Mouse (Mus musculus): Measurements from ENCODE around the gene Ppm1n. TPM values are rescaled to one million over a fixed set of nuclear protein-coding genes. Genes with fewer than 3 reads are reported as not detected.

Gene Ppm1n
- polyA plus RNA-seq, 1 experiment from 2014 or later: not detected

- Histone ChIP-seq H3K9ac (no peak overlapping the region), H3K4me3 (no peak overlapping the region), H3K4me2 (no peak overlapping the region), H3K36me3 (no peaks in the 10 kb centered on the region), H3K27ac (no peak overlapping the region), H3K9me3 (no peaks in the 10 kb centered on the region), H3K4me1 (peaks cover 18% of the 10 kb centered on the region), H3K27me3 (no peaks in the 10 kb centered on the region)
- 81% methylated on average over 2 of the region's 2 CpGs for WGBS
- ATAC-seq (ENCODE audit: borderline replicate concordance, extremely low read depth, low FRiP score, low TSS enrichment): no peak
Observed at GRCm38 (mm10) chr7:19236411-19236810, 43.5 kb downstream of the Ppm1n start.

DNA sequence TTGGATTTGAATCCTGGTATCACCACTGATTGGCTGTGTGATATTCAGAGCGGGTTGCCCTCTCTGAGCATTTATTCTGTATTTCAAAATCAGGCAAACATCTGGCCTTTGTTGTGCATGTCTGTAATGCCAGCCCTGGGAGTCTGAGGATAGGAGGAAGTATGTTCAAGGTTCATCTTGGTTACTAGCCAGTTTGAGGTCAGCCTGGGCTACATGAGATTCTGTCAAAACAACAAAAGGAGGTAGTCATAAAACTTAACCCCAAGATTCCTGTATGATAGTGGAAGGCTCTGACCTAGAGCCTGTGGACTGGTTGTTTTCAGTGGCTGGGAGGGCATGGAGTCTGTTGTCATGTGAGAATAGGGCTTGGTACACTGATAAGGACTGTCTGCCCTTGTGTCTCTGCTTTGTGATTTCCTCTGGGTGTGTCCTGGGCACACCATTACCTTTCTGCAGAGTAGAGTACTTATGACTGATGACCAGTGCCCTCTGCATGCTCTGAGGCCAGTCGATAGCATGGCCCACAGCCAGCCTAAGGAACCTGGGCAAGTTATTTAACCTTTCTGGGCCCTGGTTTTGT, 44.7 kb downstream of the Ppm1n start:
- WGBS: 82% methylated on average over 2 of the region's 2 CpGs
- no peak for ATAC-seq (ENCODE audit: borderline replicate concordance, extremely low read depth, low FRiP score, low TSS enrichment)
- no peak overlapping the region for H3K9ac ChIP-seq
- no peaks in the 10 kb centered on the region for H3K36me3 ChIP-seq
- H3K4me2 ChIP-seq: no peak overlapping the region
- no peak overlapping the region for H3K4me3 ChIP-seq
- H3K27ac ChIP-seq: no peak overlapping the region
- H3K9me3 ChIP-seq: no peaks in the 10 kb centered on the region
- H3K4me1 ChIP-seq: peaks cover 21% of the 10 kb centered on the region
- no peaks in the 10 kb centered on the region for H3K27me3 ChIP-seq

GRCm38 (mm10) chr7:19234652-19235051, 45.2 kb downstream of the Ppm1n start:
- Histone ChIP-seq H3K27ac (no peak overlapping the region), H3K4me3 (no peak overlapping the region)
- 70% methylated on average over 5 of the region's 5 CpGs for WGBS

DNA sequence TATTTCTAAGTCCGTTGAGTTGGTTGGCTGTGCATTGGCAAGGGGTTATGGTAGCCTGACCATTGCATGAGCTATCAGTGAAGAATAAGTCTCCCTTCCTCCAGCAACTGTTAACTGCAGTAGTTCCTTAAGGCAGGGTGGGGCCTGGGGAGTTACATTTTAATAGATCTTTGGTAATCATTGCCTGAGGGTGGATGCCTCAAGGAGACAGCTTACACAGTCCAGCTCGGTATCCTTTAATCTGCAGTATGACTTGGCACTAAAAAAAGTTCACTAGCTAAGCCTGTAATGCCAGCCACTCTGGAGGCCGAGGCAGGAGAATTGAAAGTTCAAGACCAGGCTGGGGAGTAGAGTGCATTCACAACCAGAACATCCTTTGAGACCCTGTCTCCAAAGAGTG, 48.0 kb downstream of the Ppm1n start:
- H3K27ac ChIP-seq: no peak overlapping the region
- ATAC-seq (ENCODE audit: borderline replicate concordance, extremely low read depth, low FRiP score, low TSS enrichment): no peak

More at GRCm38 (mm10) chr7:19234652-19235051, 45.2 kb downstream of the Ppm1n start:
- H3K4me1 ChIP-seq: peaks cover 26% of the 10 kb centered on the region
- no peaks in the 10 kb centered on the region for H3K27me3 ChIP-seq
- H3K9me3 ChIP-seq: no peaks in the 10 kb centered on the region
- H3K4me2 ChIP-seq: no peak overlapping the region
- H3K9ac ChIP-seq: no peak overlapping the region
- no peak; the same call in 1 of the 2 replicates for ATAC-seq (ENCODE audit: borderline replicate concordance, extremely low read depth, low FRiP score, low TSS enrichment)
- H3K36me3 ChIP-seq: no peaks in the 10 kb centered on the region

DNA sequence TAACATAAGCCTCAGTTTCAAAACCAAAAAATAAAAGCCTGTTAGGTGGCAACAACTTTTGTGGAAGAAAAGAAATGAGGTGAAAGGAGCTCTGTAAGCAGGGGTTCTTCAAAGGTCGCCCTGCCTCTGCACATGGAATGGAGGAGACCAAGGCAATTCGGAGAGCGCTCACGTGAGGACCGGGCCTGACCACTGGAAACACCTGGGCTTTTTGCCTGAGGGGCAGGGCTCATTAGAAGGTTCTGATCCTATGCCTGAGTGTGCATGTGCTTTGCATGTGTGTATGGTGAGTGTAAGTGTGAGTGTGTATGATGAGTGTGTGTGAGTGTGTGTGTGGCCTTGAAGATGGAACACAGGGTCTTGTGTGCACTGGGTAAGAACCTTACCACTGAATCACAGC, 49.0 kb downstream of the Ppm1n start:
- Histone ChIP-seq H3K9ac (no peak overlapping the region), H3K4me2 (no peak overlapping the region), H3K4me1 (peaks cover 22% of the 10 kb centered on the region), H3K27me3 (no peaks in the 10 kb centered on the region), H3K36me3 (no peaks in the 10 kb centered on the region), H3K27ac (no peak overlapping the region), H3K9me3 (no peaks in the 10 kb centered on the region), H3K4me3 (no peak overlapping the region)
- WGBS: 97% methylated on average over 5 of the region's 5 CpGs
- no peak for ATAC-seq (ENCODE audit: borderline replicate concordance, extremely low read depth, low FRiP score, low TSS enrichment)

More for the DNA sequence above, 48.0 kb downstream of the Ppm1n start:
- no peak overlapping the region for H3K4me2 ChIP-seq
- whole genome bisulfite sequencing: 80% methylated on average over 3 of the region's 3 CpGs
- H3K4me1 ChIP-seq: peaks cover 29% of the 10 kb centered on the region
- no peaks in the 10 kb centered on the region for H3K36me3 ChIP-seq
- no peaks in the 10 kb centered on the region for H3K9me3 ChIP-seq
- H3K4me3 ChIP-seq: no peak overlapping the region
- no peak overlapping the region for H3K9ac ChIP-seq
- H3K27me3 ChIP-seq: no peaks in the 10 kb centered on the region

GRCm38 (mm10) chr7:19230041-19230580, 49.8 kb downstream of the Ppm1n start:
- no peak overlapping the region for H3K4me2 ChIP-seq
- no peak for ATAC-seq (ENCODE audit: borderline replicate concordance, extremely low read depth, low FRiP score, low TSS enrichment)

DNA sequence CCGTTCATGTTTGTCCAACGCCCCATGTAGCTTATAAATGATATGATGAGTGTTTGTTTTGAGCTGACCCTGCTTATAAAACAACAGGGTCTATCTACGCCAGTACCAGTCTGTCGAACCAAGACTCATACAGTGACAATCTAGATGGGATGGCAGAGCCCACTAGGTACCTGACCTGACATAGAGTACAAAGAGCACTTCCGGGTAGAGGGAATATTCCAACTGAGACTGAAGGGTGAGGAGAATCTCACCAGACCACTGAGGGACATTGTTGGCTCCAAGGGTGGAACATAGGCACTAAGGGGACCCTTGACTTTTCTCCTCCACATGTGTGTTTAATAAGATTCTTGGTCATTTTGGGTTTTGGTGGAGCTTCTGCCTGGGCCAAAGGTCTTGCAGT, 50.5 kb downstream of the Ppm1n start:
- peak overlapping the region; percentile 66 for H3K4me3 ChIP-seq
- peak overlapping the region; percentile 78 for H3K4me2 ChIP-seq
- H3K27me3 ChIP-seq: no peaks in the 10 kb centered on the region
- H3K4me1 ChIP-seq: peaks cover 20% of the 10 kb centered on the region
- H3K27ac ChIP-seq: 0 out of 2 replicates have a peak overlapping the region, but pooled peaks have one; percentile 68
- H3K9ac ChIP-seq: peak overlapping the region; percentile 60
- H3K9me3 ChIP-seq: no peaks in the 10 kb centered on the region
- H3K36me3 ChIP-seq: no peaks in the 10 kb centered on the region
- ATAC-seq (ENCODE audit: borderline replicate concordance, extremely low read depth, low FRiP score, low TSS enrichment): no peak
- WGBS: 29% methylated on average over 5 of the region's 5 CpGs

More at GRCm38 (mm10) chr7:19230041-19230580, 49.8 kb downstream of the Ppm1n start:
- no peaks in the 10 kb centered on the region for H3K27me3 ChIP-seq
- WGBS: 75% methylated on average over 2 of the region's 2 CpGs
- no peaks in the 10 kb centered on the region for H3K9me3 ChIP-seq
- H3K4me1 ChIP-seq: peaks cover 20% of the 10 kb centered on the region
- H3K4me3 ChIP-seq: no peak overlapping the region
- H3K36me3 ChIP-seq: no peaks in the 10 kb centered on the region
- no peak overlapping the region for H3K9ac ChIP-seq
- H3K27ac ChIP-seq: no peak overlapping the region

- H3K4me3 ChIP-seq: peak overlapping the region; percentile 66
- H3K27me3 ChIP-seq: no peaks in the 10 kb centered on the region
- H3K27ac ChIP-seq: peak overlapping the region; percentile 68
- H3K4me1 ChIP-seq: peaks cover 20% of the 10 kb centered on the region
- H3K9ac ChIP-seq: peak overlapping the region; percentile 60
- H3K4me2 ChIP-seq: peak overlapping the region; percentile 78
- 1% methylated on average over 14 of the region's 14 CpGs for WGBS
- no peaks in the 10 kb centered on the region for H3K9me3 ChIP-seq
- no peaks in the 10 kb centered on the region for H3K36me3 ChIP-seq
- ATAC-seq (ENCODE audit: borderline replicate concordance, extremely low read depth, low FRiP score, low TSS enrichment): no peak
Observed at GRCm38 (mm10) chr7:19228793-19229148, 51.1 kb downstream of the Ppm1n start.

- 0% methylated on average over 91 of the region's 91 CpGs for WGBS
- Histone ChIP-seq H3K36me3 (no peaks in the 10 kb centered on the region), H3K4me3 (peak within 1 kb of the TSS; percentile 66), H3K27ac (peak within 1 kb of the TSS; percentile 99), H3K27me3 (no peaks in the 10 kb centered on the region), H3K9ac (peak within 1 kb of the TSS; percentile 76), H3K9me3 (no peaks in the 10 kb centered on the region), H3K4me2 (peak within 1 kb of the TSS; percentile 78), H3K4me1 (peaks cover 20% of the 10 kb centered on the region)
- ATAC-seq (ENCODE audit: borderline replicate concordance, extremely low read depth, low FRiP score, low TSS enrichment): peak; percentile 95
Observed at GRCm38 (mm10) chr7:19227883-19228792, 51.7 kb downstream of the Ppm1n start, which contains the start of gene Opa3. Gene Opa3 (plus strand): TSS chr7:19228334.

- Histone ChIP-seq H3K4me3 (peak overlapping the region; percentile 66), H3K4me2 (peak overlapping the region; percentile 77), H3K36me3 (no peaks in the 10 kb centered on the region), H3K27me3 (no peaks in the 10 kb centered on the region), H3K9me3 (no peaks in the 10 kb centered on the region), H3K4me1 (peaks cover 20% of the 10 kb centered on the region), H3K9ac (peak overlapping the region; percentile 76), H3K27ac (peak overlapping the region; percentile 99)
- WGBS: 10% methylated on average over 20 of the region's 20 CpGs
- peak; percentile 9; the same call in 1 of the 2 replicates for ATAC-seq (ENCODE audit: borderline replicate concordance, extremely low read depth, low FRiP score, low TSS enrichment)
Observed at GRCm38 (mm10) chr7:19226817-19227797, 52.8 kb downstream of the Ppm1n start.

Data from lung, embryonic 15.5 days (tissue).